Mouse (Mus musculus): ENCODE results near the gene Nup54.

- TF ChIP-seq GATA1 (IDR thresholded peaks at IDR 0.05; ENCODE audit: borderline replicate concordance, low read length) = no peak
- no peak for TF ChIP-seq FLI1 (IDR thresholded peaks at IDR 0.05; ENCODE audit: low read length)
These were observed 41.2 kb downstream of the Nup54 start for GRCm38 (mm10) chr5:92393863-92394262.
